Comparison of ENCODE assay signal across 17 mouse cellular contexts in the genomic region with DNA sequence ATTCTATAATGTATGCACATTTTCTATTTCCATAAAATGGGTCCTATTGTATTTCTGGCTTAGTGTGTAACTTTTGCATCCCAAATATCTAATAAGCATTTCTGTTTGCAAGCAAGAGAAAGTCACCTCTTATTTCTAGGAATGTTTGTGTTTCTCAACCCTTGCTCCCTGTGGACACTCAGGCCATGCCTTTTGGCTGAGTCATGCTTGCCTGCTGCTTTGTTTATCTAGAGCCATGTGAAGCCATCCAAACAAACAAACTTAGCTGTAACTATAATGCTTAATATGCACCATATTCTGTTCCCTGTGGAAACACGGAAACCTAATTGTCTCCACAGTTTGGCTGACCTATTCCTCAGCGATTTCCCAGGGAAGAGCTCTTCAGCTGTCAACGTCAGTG.
DNase-seq lines count a peak whose midpoint lies in the region; ATAC-seq lines count a peak whose summit lies in the region.
"Had no signal": no experiment of that assay in that cellular context is flagged by ENCODE, and none has a peak within 500 bp of the region (broad histone marks: within the 10 kb centered on the region; RNA-seq: fewer than 3 reads in every experiment).

No protein-coding gene starts in this region.

- no peak for ATAC-seq in kidney, embryonic 14.5 days (ENCODE audit: low FRiP score, low TSS enrichment)
- ATAC-seq: forebrain, embryonic 13.5 days; lung, postnatal 0 days had no signal

- H3K4me2 ChIP-seq in kidney, embryonic 14.5 days (replicated peaks; ENCODE audit: low read depth, low read length): no peak overlapping the region
- H3K4me2 ChIP-seq: embryonic facial prominence, embryonic 12.5 days; forebrain, embryonic 13.5 days; midbrain, embryonic 11.5 days had no signal

- H3K4me1 ChIP-seq in kidney, embryonic 14.5 days (ENCODE audit: control insufficient read depth, insufficient read depth, low read length): no peaks in the 10 kb centered on the region
- H3K4me1 ChIP-seq: embryonic facial prominence, embryonic 12.5 days; forebrain, embryonic 13.5 days had no signal

- H3K36me3 ChIP-seq in kidney, embryonic 14.5 days (ENCODE audit: control insufficient read depth, insufficient read depth, low read length): no peaks in the 10 kb centered on the region
- H3K36me3 ChIP-seq: embryonic facial prominence, embryonic 12.5 days had no signal

- no peaks in the 10 kb centered on the region for H3K27me3 ChIP-seq in kidney, embryonic 14.5 days (ENCODE audit: control insufficient read depth, insufficient read depth, low read length)
- H3K27me3 ChIP-seq: CH12.LX; embryonic facial prominence, embryonic 12.5 days; forebrain, embryonic 13.5 days had no signal

- 94% methylated on average over 3 of the region's 3 CpGs for WGBS in kidney, embryonic 14.5 days

- H3K4me3 ChIP-seq in kidney, embryonic 14.5 days (ENCODE audit: low read length): no peak overlapping the region
- H3K4me3 ChIP-seq: embryonic facial prominence, embryonic 12.5 days; erythroblast, embryonic 14.5 days; forebrain, embryonic 13.5 days; layer of hippocampus, adult 2 months had no signal

- no peak overlapping the region for H3K27ac ChIP-seq in kidney, embryonic 14.5 days (ENCODE audit: low read depth, low read length)
- H3K27ac ChIP-seq: embryonic facial prominence, embryonic 12.5 days; forebrain, embryonic 13.5 days; layer of hippocampus, adult 2 months had no signal

- no peak overlapping the region for H3K9ac ChIP-seq in kidney, embryonic 14.5 days (ENCODE audit: low read depth, low read length)
- H3K9ac ChIP-seq: embryonic facial prominence, embryonic 12.5 days; forebrain, embryonic 13.5 days had no signal

- no peaks in the 10 kb centered on the region for H3K9me3 ChIP-seq in kidney, embryonic 14.5 days (ENCODE audit: control insufficient read depth, low read length)
- H3K9me3 ChIP-seq: embryonic facial prominence, embryonic 12.5 days; forebrain, embryonic 13.5 days had no signal

- peak; percentile 43 for DNase-seq in gastrocnemius, adult 18-20 months (ENCODE audit: low spot score)
- no peak for DNase-seq in gastrocnemius, postnatal 25 days
- peak; percentile 9 for DNase-seq in kidney, adult 18-20 months
- peak; percentile 76 for DNase-seq in Muller cell, postnatal 12 days (ENCODE audit: inconsistent ontology term)
- peak; percentile 11 for DNase-seq in adrenal gland, postnatal 25 days
- DNase-seq in right cerebral cortex, postnatal 4 days: no peak
- DNase-seq: cerebellum, adult 9-11 months; layer of hippocampus, postnatal 36 days; thymus, postnatal 36 days had no signal

Comparison
In these comparisons a context has a peak if more than half of its experiments do, and no peak if none do; other contexts are left out.
1. DNase-seq: peak in gastrocnemius, adult 18-20 months (single experiment), kidney, adult 18-20 months (single experiment), Muller cell, postnatal 12 days (single experiment) and adrenal gland, postnatal 25 days (single experiment); none in gastrocnemius, postnatal 25 days (single experiment) and right cerebral cortex, postnatal 4 days (single experiment).